Mouse (Mus musculus): ENCODE data around the gene Pheta2. TPM values are rescaled to one million over a fixed set of nuclear protein-coding genes. Genes with fewer than 3 reads are reported as not detected.

Pheta2 gene
- total RNA-seq (2018; cell fraction: chromatin; rRNA removed), result 1 to 10 TPM in 20 of 26 experiments, under 1 TPM in 6; 0.25 to 3.5 (median 1.5) TPM
- total RNA-seq (2018; cell fraction: cytosol; rRNA removed), result 1 to 10 TPM in 18 of 26 experiments, under 1 TPM in 8; 0.48 to 2.4 (median 1.3) TPM
- total RNA-seq (2018; cell fraction: nucleus; rRNA removed), result 1 to 10 TPM in 19 of 26 experiments, under 1 TPM in 7; 0.34 to 4.4 (median 1.5) TPM
- polyA plus RNA-seq (2018), result 0.70 to 1.6 TPM (median 1.00 TPM) in 3 replicates

GRCm38 (mm10) chr15:82338593-82339112 is at the start of gene Pheta2, which contains the start of the genes Naga and Smdt1:
Gene Pheta2 (plus strand): TSS chr15:82338942.
Gene Naga (minus strand): TSS chr15:82338925.
Gene Smdt1 (plus strand): TSS chr15:82338959.
- Histone ChIP-seq H3K27ac (peak within 1 kb of the TSS; percentile 77), H3K79me2 (ENCODE audit: inconsistent target) (peaks cover 24% of the 10 kb centered on the region), H3K4me3 (ENCODE audit: inconsistent target) (peak within 1 kb of the TSS; percentile 95), H3K36me3 (ENCODE audit: inconsistent target) (peaks cover 32% of the 10 kb centered on the region)
- 1% methylated on average over 38 of the region's 41 CpGs for WGBS (ENCODE audit: missing documents)

GRCm38 (mm10) chr15:82290252-82290651 is 48.5 kb upstream of the Pheta2 start:
- Histone ChIP-seq H3K36me3 (ENCODE audit: inconsistent target) (no peaks in the 10 kb centered on the region), H3K27ac (no peak overlapping the region), H3K4me3 (ENCODE audit: inconsistent target) (no peak overlapping the region), H3K79me2 (ENCODE audit: inconsistent target) (no peaks in the 10 kb centered on the region)
- 53% methylated on average over 7 of the region's 7 CpGs for WGBS (ENCODE audit: missing documents)

DNA sequence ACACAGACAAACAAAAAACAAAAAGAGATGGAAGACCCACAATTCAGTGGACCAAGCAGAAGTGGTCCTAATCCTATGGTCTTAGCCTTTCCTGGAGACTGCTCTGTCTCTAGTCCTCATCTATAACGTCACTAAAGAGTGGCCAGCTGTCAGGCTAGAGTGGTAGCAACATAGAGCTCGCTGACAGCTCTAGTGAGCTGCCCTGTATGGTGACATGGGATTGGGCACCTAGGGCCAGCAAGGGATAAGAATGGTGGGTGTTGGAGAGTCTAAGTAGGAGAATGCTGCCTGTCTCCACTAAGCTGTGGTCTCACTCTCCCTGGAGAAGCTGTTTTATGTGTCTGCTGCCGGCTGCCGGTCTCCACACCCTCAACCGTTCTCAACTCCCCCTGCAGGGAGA is 45.9 kb upstream of the Pheta2 start:
- 42% methylated on average over 5 of the region's 5 CpGs for WGBS (ENCODE audit: missing documents)
- Histone ChIP-seq H3K27ac (no peak overlapping the region), H3K79me2 (ENCODE audit: inconsistent target) (no peaks in the 10 kb centered on the region), H3K36me3 (ENCODE audit: inconsistent target) (no peaks in the 10 kb centered on the region), H3K4me3 (ENCODE audit: inconsistent target) (no peak overlapping the region)

DNA sequence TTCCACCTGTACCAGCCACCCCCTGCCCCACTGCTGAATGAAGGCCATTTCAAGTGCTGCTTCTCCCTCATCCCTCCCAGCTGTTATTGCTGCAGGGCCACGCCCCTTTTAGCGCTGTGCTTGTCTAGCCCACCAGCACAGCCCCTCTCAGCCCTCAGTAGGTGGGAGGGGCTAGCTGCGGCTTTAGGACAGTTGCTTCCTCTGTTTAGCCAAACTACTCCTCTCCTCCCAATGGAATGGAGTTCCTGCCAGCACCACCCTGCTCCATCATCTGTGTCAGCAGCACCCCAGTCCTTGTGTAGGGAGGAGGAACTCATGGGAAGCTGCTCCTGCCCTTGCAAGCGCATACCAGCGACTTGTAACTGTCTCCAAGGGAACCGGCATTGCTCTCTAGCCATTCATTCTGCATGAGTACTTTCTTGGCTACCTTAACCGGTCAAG is 45.5 kb upstream of the Pheta2 start:
- H3K36me3 ChIP-seq (ENCODE audit: inconsistent target), result no peaks in the 10 kb centered on the region
- no peak overlapping the region for H3K4me3 ChIP-seq (ENCODE audit: inconsistent target)
- H3K27ac ChIP-seq, result no peak overlapping the region
- no peaks in the 10 kb centered on the region for H3K79me2 ChIP-seq (ENCODE audit: inconsistent target)
- 31% methylated on average over 7 of the region's 7 CpGs for WGBS (ENCODE audit: missing documents)

DNA sequence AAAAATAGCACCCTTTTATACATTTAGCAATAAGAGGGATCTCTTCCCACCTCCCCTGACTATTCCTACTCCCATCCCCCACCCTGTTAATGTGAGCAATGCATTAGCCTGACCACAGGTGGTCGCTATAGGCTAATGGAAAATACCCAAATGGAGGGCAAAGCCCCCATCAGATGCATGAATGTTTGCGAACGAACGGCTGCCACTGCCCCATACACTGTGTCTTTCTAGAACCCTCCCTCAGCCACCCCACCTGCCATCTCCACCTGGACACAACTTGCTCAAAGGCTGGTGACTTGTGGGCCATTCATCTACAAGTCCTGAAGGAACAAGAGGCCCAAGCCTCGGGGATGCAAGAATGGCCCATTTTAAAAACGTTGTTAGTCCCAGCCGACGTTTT is 44.7 kb upstream of the Pheta2 start:
- 54% methylated on average over 8 of the region's 8 CpGs for WGBS (ENCODE audit: missing documents)
- H3K4me3 ChIP-seq (ENCODE audit: inconsistent target), result no peak overlapping the region
- no peak overlapping the region for H3K27ac ChIP-seq
- H3K79me2 ChIP-seq (ENCODE audit: inconsistent target), result no peaks in the 10 kb centered on the region
- no peaks in the 10 kb centered on the region for H3K36me3 ChIP-seq (ENCODE audit: inconsistent target)

DNA sequence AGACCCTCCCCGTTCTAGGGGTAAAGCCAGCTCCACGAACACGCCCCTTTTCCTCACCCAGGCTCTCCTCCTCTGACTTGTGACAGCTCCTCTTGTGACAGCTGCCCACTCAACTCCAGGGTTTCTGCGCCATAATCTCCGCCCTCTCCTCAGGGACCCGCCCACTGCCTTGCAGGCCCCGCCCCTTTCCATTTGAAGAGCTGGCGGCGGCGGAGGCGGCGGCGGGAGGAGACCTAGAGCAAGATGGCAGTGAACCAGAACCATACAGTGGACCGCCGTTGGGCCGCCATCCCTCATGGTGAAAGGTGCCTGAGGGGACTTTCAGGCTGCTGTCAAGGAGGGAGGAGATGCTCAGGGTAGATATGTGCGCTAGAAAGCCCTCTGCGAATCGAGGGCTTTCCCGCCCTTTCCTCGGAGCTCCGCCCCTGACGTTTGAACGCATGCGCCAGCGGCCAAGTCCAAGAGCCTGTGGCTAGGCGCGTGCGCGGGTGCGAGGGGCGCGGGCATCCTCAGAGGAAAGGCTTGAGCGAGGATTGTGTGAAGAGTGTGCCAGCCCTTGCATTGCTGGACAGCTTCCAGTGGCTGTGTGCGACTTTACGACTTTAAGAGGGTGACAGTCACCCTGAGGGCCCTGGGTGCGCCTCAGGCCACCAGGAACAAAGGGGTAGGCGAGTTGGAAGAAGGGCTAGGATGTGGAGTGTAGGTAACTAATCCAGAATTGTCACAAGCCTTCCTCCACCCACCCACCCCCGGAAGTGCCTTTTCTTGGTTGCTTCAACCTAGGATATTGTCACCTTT is 39.8 kb upstream of the Pheta2 start, which contains the start of gene Wbp2nl:
Gene Wbp2nl (plus strand): TSS at position 191 of the 798 bp plus-strand sequence.
- 69% methylated on average over 39 of the region's 39 CpGs for WGBS (ENCODE audit: missing documents)
- no peaks in the 10 kb centered on the region for H3K36me3 ChIP-seq (ENCODE audit: inconsistent target)
- H3K27ac ChIP-seq, result no peak within 1 kb of the TSS
- H3K4me3 ChIP-seq (ENCODE audit: inconsistent target), result no peak within 1 kb of the TSS
- no peaks in the 10 kb centered on the region for H3K79me2 ChIP-seq (ENCODE audit: inconsistent target)

DNA sequence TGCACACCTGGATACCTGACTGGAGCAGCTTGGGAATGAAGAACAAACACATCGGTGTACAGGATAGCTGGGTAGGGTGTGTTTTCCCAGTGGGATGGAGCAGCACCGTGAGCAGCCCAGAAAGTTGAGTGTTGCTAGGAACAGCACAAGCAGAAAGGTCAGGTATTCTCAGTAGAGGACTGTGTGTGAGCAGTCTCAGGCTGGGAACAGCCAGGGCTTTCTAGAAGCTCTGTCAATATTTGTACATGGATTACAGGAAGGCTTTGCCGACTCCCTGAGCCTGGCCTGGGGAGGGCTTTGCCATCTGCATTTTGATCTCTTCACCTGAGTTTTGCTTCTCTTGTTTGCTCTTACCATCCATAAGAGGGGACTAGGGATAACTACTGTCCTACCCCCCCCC is 31.6 kb upstream of the Pheta2 start:
- H3K79me2 ChIP-seq (ENCODE audit: inconsistent target), result no peaks in the 10 kb centered on the region
- no peaks in the 10 kb centered on the region for H3K36me3 ChIP-seq (ENCODE audit: inconsistent target)
- no peak overlapping the region for H3K4me3 ChIP-seq (ENCODE audit: inconsistent target)
- WGBS (ENCODE audit: missing documents), result 96% methylated on average over 3 of the region's 3 CpGs
- no peak overlapping the region for H3K27ac ChIP-seq

- H3K27ac ChIP-seq, result no peak overlapping the region
- 96% methylated on average over 3 of the region's 3 CpGs for WGBS (ENCODE audit: missing documents)
- H3K4me3 ChIP-seq (ENCODE audit: inconsistent target), result no peak overlapping the region
- no peaks in the 10 kb centered on the region for H3K79me2 ChIP-seq (ENCODE audit: inconsistent target)
- no peaks in the 10 kb centered on the region for H3K36me3 ChIP-seq (ENCODE audit: inconsistent target)
Observed at GRCm38 (mm10) chr15:82308416-82308815, 30.3 kb upstream of the Pheta2 start.

- 70% methylated on average over 5 of the region's 6 CpGs for WGBS (ENCODE audit: missing documents)
- H3K36me3 ChIP-seq (ENCODE audit: inconsistent target), result no peaks in the 10 kb centered on the region
- H3K79me2 ChIP-seq (ENCODE audit: inconsistent target), result no peaks in the 10 kb centered on the region
- H3K27ac ChIP-seq, result no peak overlapping the region
- no peak overlapping the region for H3K4me3 ChIP-seq (ENCODE audit: inconsistent target)
Observed at GRCm38 (mm10) chr15:82317839-82318238, 20.9 kb upstream of the Pheta2 start.

DNA sequence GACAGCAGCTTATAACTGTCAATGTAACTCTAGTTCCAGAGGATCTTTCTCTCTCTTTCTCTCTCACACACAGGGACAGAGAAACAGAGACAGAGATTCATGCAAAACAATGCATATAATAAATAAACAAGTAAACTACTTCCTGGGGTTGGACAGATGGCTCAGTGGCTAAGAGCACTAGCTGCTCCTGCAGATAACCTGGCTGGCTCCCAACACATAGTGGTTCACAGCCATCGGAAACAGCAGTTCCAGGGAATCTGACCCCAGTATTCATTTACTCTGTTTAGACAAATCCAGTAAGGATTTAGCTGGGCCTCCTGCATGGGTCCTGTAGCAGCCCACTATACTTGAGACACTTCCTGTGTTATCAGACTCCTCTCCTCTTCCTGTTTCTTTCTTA is 19.1 kb upstream of the Pheta2 start:
- Histone ChIP-seq H3K79me2 (ENCODE audit: inconsistent target) (no peaks in the 10 kb centered on the region), H3K27ac (no peak overlapping the region)
- 78% methylated on average over 1 of the region's 1 CpGs for WGBS (ENCODE audit: missing documents)

DNA sequence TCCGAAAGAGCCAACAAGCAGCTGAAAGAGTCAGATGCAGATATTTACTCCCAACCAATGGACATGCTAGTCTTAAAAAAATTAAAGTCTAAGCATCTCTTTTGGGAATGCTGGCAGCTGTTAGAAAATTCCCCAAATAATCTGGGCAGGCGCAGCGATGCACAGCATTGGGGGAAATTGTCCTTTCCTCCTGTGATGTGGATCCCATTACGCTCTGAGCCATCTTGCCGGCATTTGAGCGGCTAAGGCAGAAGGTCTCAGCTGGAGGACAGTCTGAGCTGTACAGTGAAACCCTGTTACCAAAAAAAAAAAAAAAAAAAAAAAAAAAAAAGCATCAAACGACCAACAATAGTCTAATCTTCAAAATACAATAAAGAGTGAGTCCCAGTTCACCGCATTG is 16.5 kb upstream of the Pheta2 start:
- no peak overlapping the region for H3K4me3 ChIP-seq (ENCODE audit: inconsistent target)
- H3K36me3 ChIP-seq (ENCODE audit: inconsistent target), result no peaks in the 10 kb centered on the region
- H3K27ac ChIP-seq, result no peak overlapping the region
- 96% methylated on average over 6 of the region's 8 CpGs for WGBS (ENCODE audit: missing documents)
- H3K79me2 ChIP-seq (ENCODE audit: inconsistent target), result no peaks in the 10 kb centered on the region

More for the DNA sequence above, 19.1 kb upstream of the Pheta2 start:
- Histone ChIP-seq H3K4me3 (ENCODE audit: inconsistent target) (no peak overlapping the region), H3K36me3 (ENCODE audit: inconsistent target) (no peaks in the 10 kb centered on the region)

- Histone ChIP-seq H3K36me3 (ENCODE audit: inconsistent target) (peaks cover 16% of the 10 kb centered on the region; the same call in 1 of the 2 replicates), H3K4me3 (ENCODE audit: inconsistent target) (no peak overlapping the region), H3K27ac (no peak overlapping the region), H3K79me2 (ENCODE audit: inconsistent target) (no peaks in the 10 kb centered on the region)
- 50% methylated on average over 2 of the region's 2 CpGs for WGBS (ENCODE audit: missing documents)
Observed at GRCm38 (mm10) chr15:82325382-82325781, 13.4 kb upstream of the Pheta2 start.

GRCm38 (mm10) chr15:82335194-82335593 is 3.5 kb upstream of the Pheta2 start:
- Histone ChIP-seq H3K4me3 (ENCODE audit: inconsistent target) (no peak overlapping the region), H3K27ac (no peak overlapping the region), H3K36me3 (ENCODE audit: inconsistent target) (peaks cover 57% of the 10 kb centered on the region), H3K79me2 (ENCODE audit: inconsistent target) (peaks cover 24% of the 10 kb centered on the region)
- 100% methylated on average over 3 of the region's 4 CpGs for WGBS (ENCODE audit: missing documents)

- 89% methylated on average over 11 of the region's 12 CpGs for WGBS (ENCODE audit: missing documents)
- Histone ChIP-seq H3K27ac (no peak overlapping the region), H3K4me3 (ENCODE audit: inconsistent target) (no peak overlapping the region), H3K36me3 (ENCODE audit: inconsistent target) (peaks cover 43% of the 10 kb centered on the region), H3K79me2 (ENCODE audit: inconsistent target) (peaks cover 24% of the 10 kb centered on the region)
Observed at GRCm38 (mm10) chr15:82336629-82337028, 2.1 kb upstream of the Pheta2 start.

- Histone ChIP-seq H3K36me3 (ENCODE audit: inconsistent target) (peaks cover 32% of the 10 kb centered on the region), H3K79me2 (ENCODE audit: inconsistent target) (peaks cover 24% of the 10 kb centered on the region), H3K4me3 (ENCODE audit: inconsistent target) (peak overlapping the region; percentile 95), H3K27ac (peak overlapping the region; percentile 77)
- 0% methylated on average over 4 of the region's 4 CpGs for whole genome bisulfite sequencing (ENCODE audit: missing documents)
Observed at GRCm38 (mm10) chr15:82337875-82338274, 867 bp upstream of the Pheta2 start.

All from macrophage (primary cell).